Mouse (Mus musculus): ENCODE measurements around the gene Dtx3. TPM values are rescaled to one million over a fixed set of nuclear protein-coding genes. Genes with fewer than 3 reads are reported as not detected.

Dtx3 gene
- polyA plus RNA-seq, 1 experiment = 126 TPM

DNA sequence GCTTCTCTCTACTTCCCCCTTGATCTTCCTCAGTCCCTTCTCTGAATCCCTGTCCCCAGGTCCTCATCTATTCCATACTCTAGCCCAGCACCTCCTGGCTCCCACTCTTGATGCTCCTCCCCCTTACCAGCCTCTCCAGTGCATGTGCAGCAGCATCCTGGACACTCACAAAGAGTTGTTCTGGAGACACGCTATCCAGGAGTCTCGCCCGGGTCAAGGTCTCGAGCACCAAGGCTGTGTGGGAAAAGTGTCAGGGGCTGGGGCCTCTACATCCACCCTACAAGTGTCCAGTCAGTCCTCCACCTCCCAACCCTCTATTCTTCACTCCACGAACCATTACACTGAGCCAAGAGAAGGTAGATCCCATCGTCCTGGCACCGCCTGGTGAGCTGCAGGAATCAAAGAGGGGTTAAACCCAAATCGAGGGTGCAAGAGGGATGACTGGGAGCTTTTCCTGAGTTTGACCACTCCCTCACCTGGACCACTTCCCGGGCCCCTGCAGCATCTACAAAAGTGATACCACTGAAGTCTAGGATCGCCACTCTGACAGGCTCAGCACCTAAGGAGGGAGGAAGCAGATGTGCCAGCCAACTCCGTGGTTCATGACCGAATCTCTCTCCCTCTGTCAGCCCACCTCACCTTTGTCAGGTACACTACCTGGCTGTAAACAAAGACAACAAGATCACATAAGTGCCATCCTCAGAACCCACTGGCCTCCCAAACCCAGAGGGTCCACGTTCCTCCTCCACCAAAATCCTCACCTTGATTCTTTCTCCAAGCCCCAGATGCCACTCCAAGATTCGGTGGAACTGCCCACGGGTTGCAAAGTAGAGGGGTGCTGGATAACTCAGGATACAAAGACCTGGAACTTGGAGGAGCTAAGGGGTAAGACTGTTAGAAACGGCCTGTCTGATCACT, 22.1 kb downstream of the Dtx3 start:
- H3K27me3 ChIP-seq (ENCODE audit: control insufficient read depth, insufficient read depth, low read length) = no peaks in the 10 kb centered on the region; the same call in 1 of the 2 replicates
- TF ChIP-seq POLR2A (IDR thresholded peaks at IDR 0.05; ENCODE audit: control insufficient read depth, low read depth, low read length) (no peak), CTCF (IDR thresholded peaks at IDR 0.05; ENCODE audit: control insufficient read depth, insufficient read depth, insufficient replicate concordance, low read depth, low read length) (no peak)
- H3K36me3 ChIP-seq (ENCODE audit: control insufficient read depth, insufficient read depth, low read length) = no peaks in the 10 kb centered on the region
- H3K4me1 ChIP-seq (ENCODE audit: control insufficient read depth, insufficient read depth, low read length) = peaks cover 19% of the 10 kb centered on the region
- H3K27ac ChIP-seq (ENCODE audit: control insufficient read depth, insufficient read depth, low read depth, low read length) = no peak overlapping the region
- H3K4me3 ChIP-seq (ENCODE audit: control insufficient read depth, low read depth, low read length) = no peak overlapping the region

GRCm38 (mm10) chr10:127171631-127172200, 23.8 kb downstream of the Dtx3 start:
- no peaks in the 10 kb centered on the region for H3K36me3 ChIP-seq (ENCODE audit: control insufficient read depth, insufficient read depth, low read length)
- TF ChIP-seq POLR2A (IDR thresholded peaks at IDR 0.05; ENCODE audit: control insufficient read depth, low read depth, low read length) = no peak
- TF ChIP-seq CTCF (IDR thresholded peaks at IDR 0.05; ENCODE audit: control insufficient read depth, insufficient read depth, insufficient replicate concordance, low read depth, low read length) = no peak
- H3K27ac ChIP-seq (ENCODE audit: control insufficient read depth, insufficient read depth, low read depth, low read length) = no peak overlapping the region
- H3K4me3 ChIP-seq (ENCODE audit: control insufficient read depth, low read depth, low read length) = no peak overlapping the region
- H3K27me3 ChIP-seq (ENCODE audit: control insufficient read depth, insufficient read depth, low read length) = no peaks in the 10 kb centered on the region
- peaks cover 12% of the 10 kb centered on the region for H3K4me1 ChIP-seq (ENCODE audit: control insufficient read depth, insufficient read depth, low read length)

- TF ChIP-seq CTCF (IDR thresholded peaks at IDR 0.05; ENCODE audit: control insufficient read depth, insufficient read depth, insufficient replicate concordance, low read depth, low read length) (peak; percentile 86), POLR2A (IDR thresholded peaks at IDR 0.05; ENCODE audit: control insufficient read depth, low read depth, low read length) (no peak)
- Histone ChIP-seq H3K27ac (ENCODE audit: control insufficient read depth, insufficient read depth, low read depth, low read length) (no peak overlapping the region), H3K4me1 (ENCODE audit: control insufficient read depth, insufficient read depth, low read length) (peaks cover 20% of the 10 kb centered on the region), H3K27me3 (ENCODE audit: control insufficient read depth, insufficient read depth, low read length) (no peaks in the 10 kb centered on the region), H3K4me3 (ENCODE audit: control insufficient read depth, low read depth, low read length) (peak overlapping the region; percentile 57), H3K36me3 (ENCODE audit: control insufficient read depth, insufficient read depth, low read length) (no peaks in the 10 kb centered on the region)
These were observed 24.7 kb downstream of the Dtx3 start for GRCm38 (mm10) chr10:127170837-127171272.

DNA sequence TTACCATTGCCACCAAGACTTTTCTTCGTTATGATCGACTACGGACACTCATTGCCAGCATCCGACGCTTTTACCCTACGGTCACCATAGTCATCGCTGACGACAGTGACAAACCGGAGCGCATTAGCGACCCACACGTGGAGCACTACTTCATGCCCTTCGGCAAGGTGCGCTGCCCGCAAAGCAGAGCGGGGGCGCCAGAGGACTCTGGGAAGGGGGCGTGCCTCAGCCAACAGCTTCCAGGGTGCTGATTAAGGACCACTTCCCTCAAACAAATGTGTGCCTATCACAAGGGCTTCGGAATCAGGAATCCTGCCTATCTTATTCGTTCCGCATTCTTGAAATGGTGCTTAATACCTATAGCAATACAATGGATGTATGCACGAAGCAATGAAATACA, 25.5 kb downstream of the Dtx3 start:
- H3K27ac ChIP-seq (ENCODE audit: control insufficient read depth, insufficient read depth, low read depth, low read length) = no peak overlapping the region
- TF ChIP-seq CTCF (IDR thresholded peaks at IDR 0.05; ENCODE audit: control insufficient read depth, insufficient read depth, insufficient replicate concordance, low read depth, low read length) (no peak), POLR2A (IDR thresholded peaks at IDR 0.05; ENCODE audit: control insufficient read depth, low read depth, low read length) (no peak)
- H3K27me3 ChIP-seq (ENCODE audit: control insufficient read depth, insufficient read depth, low read length) = no peaks in the 10 kb centered on the region
- H3K4me1 ChIP-seq (ENCODE audit: control insufficient read depth, insufficient read depth, low read length) = peaks cover 23% of the 10 kb centered on the region
- H3K4me3 ChIP-seq (ENCODE audit: control insufficient read depth, low read depth, low read length) = no peak overlapping the region
- H3K36me3 ChIP-seq (ENCODE audit: control insufficient read depth, insufficient read depth, low read length) = no peaks in the 10 kb centered on the region

DNA sequence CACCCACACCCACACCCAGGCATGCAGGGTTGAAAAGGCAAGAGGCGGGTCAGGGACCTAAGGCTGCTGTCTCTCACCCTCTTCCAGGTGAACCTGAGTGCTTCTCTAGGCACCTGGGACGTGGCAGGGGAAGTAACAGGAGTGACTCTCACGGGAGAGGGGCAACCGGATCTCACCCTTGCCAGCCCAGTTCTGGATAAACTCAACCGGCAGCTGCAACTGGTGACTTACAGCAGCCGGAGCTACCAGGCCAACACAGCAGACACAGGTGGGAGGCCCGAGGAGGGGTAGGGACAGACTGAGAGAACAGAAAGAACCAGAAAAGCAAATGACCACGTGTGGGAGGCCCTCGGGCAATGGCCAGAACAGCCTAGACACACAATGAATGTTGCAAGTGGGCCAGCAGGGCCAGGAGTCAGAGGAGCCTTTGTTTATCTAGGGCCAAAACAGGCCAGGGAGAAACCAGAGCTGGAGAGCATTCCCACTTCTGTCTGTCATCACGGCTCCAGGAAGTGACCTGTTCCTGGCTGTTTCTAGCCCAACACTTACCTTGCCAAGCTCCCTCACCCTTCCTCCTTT, 27.8 kb downstream of the Dtx3 start:
- Histone ChIP-seq H3K4me3 (ENCODE audit: control insufficient read depth, low read depth, low read length) (no peak overlapping the region), H3K36me3 (ENCODE audit: control insufficient read depth, insufficient read depth, low read length) (no peaks in the 10 kb centered on the region), H3K27ac (ENCODE audit: control insufficient read depth, insufficient read depth, low read depth, low read length) (peak overlapping the region; percentile 5; the same call in 1 of the 2 replicates), H3K27me3 (ENCODE audit: control insufficient read depth, insufficient read depth, low read length) (no peaks in the 10 kb centered on the region), H3K4me1 (ENCODE audit: control insufficient read depth, insufficient read depth, low read length) (peaks cover 23% of the 10 kb centered on the region)
- TF ChIP-seq CTCF (IDR thresholded peaks at IDR 0.05; ENCODE audit: control insufficient read depth, insufficient read depth, insufficient replicate concordance, low read depth, low read length) (no peak), POLR2A (IDR thresholded peaks at IDR 0.05; ENCODE audit: control insufficient read depth, low read depth, low read length) (0 out of 2 replicates have a peak, but pooled peaks have one; percentile 20)

- Histone ChIP-seq H3K4me1 (ENCODE audit: control insufficient read depth, insufficient read depth, low read length) (peaks cover 23% of the 10 kb centered on the region), H3K27me3 (ENCODE audit: control insufficient read depth, insufficient read depth, low read length) (no peaks in the 10 kb centered on the region), H3K27ac (ENCODE audit: control insufficient read depth, insufficient read depth, low read depth, low read length) (peak overlapping the region; percentile 5), H3K4me3 (ENCODE audit: control insufficient read depth, low read depth, low read length) (no peak overlapping the region; the same call in 1 of the 2 replicates), H3K36me3 (ENCODE audit: control insufficient read depth, insufficient read depth, low read length) (no peaks in the 10 kb centered on the region)
- no peak for TF ChIP-seq CTCF (IDR thresholded peaks at IDR 0.05; ENCODE audit: control insufficient read depth, insufficient read depth, insufficient replicate concordance, low read depth, low read length)
- no peak for TF ChIP-seq POLR2A (IDR thresholded peaks at IDR 0.05; ENCODE audit: control insufficient read depth, low read depth, low read length)
These were observed 28.5 kb downstream of the Dtx3 start for GRCm38 (mm10) chr10:127166771-127167613.
